Mouse (Mus musculus): Measurements from ENCODE around the gene Limch1. TPM values are rescaled to one million over a fixed set of nuclear protein-coding genes. Genes with fewer than 3 reads are reported as not detected.

The Limch1 gene
- 81.0 and 91.4 TPM in 2 replicates for polyA plus RNA-seq (2015; fragmentation: Nextera tagmentation; extraction: Ambion mirVana)

- under 1% methylated on average over 46 of the region's 50 CpGs for WGBS
- peaks cover 24% of the 10 kb centered on the region for H3K4me1 ChIP-seq (replicated peaks; ENCODE audit: control insufficient read depth, insufficient read depth, low read length)
- H3K9me3 ChIP-seq (ENCODE audit: control insufficient read depth, low read length), result no peaks in the 10 kb centered on the region
- no peaks in the 10 kb centered on the region for H3K36me3 ChIP-seq (ENCODE audit: control insufficient read depth, insufficient read depth)
- H3K9ac ChIP-seq (replicated peaks; ENCODE audit: low read depth, low read length), result peak within 1 kb of the TSS; percentile 95
- H3K4me3 ChIP-seq (replicated peaks; ENCODE audit: low read length), result peak within 1 kb of the TSS; percentile 85
- H3K4me2 ChIP-seq (ENCODE audit: low read length), result peak within 1 kb of the TSS; percentile 92
- peak within 1 kb of the TSS; percentile 82 for H3K27ac ChIP-seq (ENCODE audit: low read length)
- ATAC-seq, result peak; percentile 78
- no peaks in the 10 kb centered on the region for H3K27me3 ChIP-seq (replicated peaks; ENCODE audit: control insufficient read depth, insufficient read depth, low read length)
These were observed at the start of gene Limch1 for GRCm38 (mm10) chr5:66745390-66745995. Gene Limch1, plus strand, starts transcription at chr5:66745827.

GRCm38 (mm10) chr5:66697119-66697518, 48.5 kb upstream of the Limch1 start:
- Histone ChIP-seq H3K36me3 (ENCODE audit: control insufficient read depth, insufficient read depth) (no peaks in the 10 kb centered on the region), H3K27me3 (replicated peaks; ENCODE audit: control insufficient read depth, insufficient read depth, low read length) (no peaks in the 10 kb centered on the region), H3K27ac (ENCODE audit: low read length) (no peak overlapping the region), H3K9ac (replicated peaks; ENCODE audit: low read depth, low read length) (no peak overlapping the region), H3K4me1 (replicated peaks; ENCODE audit: control insufficient read depth, insufficient read depth, low read length) (no peaks in the 10 kb centered on the region), H3K4me3 (replicated peaks; ENCODE audit: low read length) (no peak overlapping the region), H3K4me2 (ENCODE audit: low read length) (no peak overlapping the region), H3K9me3 (ENCODE audit: control insufficient read depth, low read length) (no peaks in the 10 kb centered on the region)
- no peak for ATAC-seq

GRCm38 (mm10) chr5:66699911-66700310, 45.7 kb upstream of the Limch1 start:
- H3K4me1 ChIP-seq (replicated peaks; ENCODE audit: control insufficient read depth, insufficient read depth, low read length), result no peaks in the 10 kb centered on the region
- 77% methylated on average over 6 of the region's 6 CpGs for WGBS
- H3K36me3 ChIP-seq (ENCODE audit: control insufficient read depth, insufficient read depth), result no peaks in the 10 kb centered on the region
- H3K4me3 ChIP-seq (replicated peaks; ENCODE audit: low read length), result no peak overlapping the region
- no peak overlapping the region for H3K4me2 ChIP-seq (ENCODE audit: low read length)
- no peaks in the 10 kb centered on the region for H3K27me3 ChIP-seq (replicated peaks; ENCODE audit: control insufficient read depth, insufficient read depth, low read length)
- no peaks in the 10 kb centered on the region for H3K9me3 ChIP-seq (ENCODE audit: control insufficient read depth, low read length)
- no peak for ATAC-seq
- no peak overlapping the region for H3K27ac ChIP-seq (ENCODE audit: low read length)
- no peak overlapping the region for H3K9ac ChIP-seq (replicated peaks; ENCODE audit: low read depth, low read length)

GRCm38 (mm10) chr5:66701951-66702350, 43.7 kb upstream of the Limch1 start:
- no peak; the same call in 1 of the 2 replicates for ATAC-seq
- WGBS, result 84% methylated on average over 4 of the region's 4 CpGs
- H3K9me3 ChIP-seq (ENCODE audit: control insufficient read depth, low read length), result no peaks in the 10 kb centered on the region
- H3K4me2 ChIP-seq (ENCODE audit: low read length), result no peak overlapping the region
- H3K9ac ChIP-seq (replicated peaks; ENCODE audit: low read depth, low read length), result no peak overlapping the region
- no peaks in the 10 kb centered on the region for H3K4me1 ChIP-seq (replicated peaks; ENCODE audit: control insufficient read depth, insufficient read depth, low read length)
- H3K4me3 ChIP-seq (replicated peaks; ENCODE audit: low read length), result no peak overlapping the region
- H3K27me3 ChIP-seq (replicated peaks; ENCODE audit: control insufficient read depth, insufficient read depth, low read length), result no peaks in the 10 kb centered on the region
- no peak overlapping the region for H3K27ac ChIP-seq (ENCODE audit: low read length)
- no peaks in the 10 kb centered on the region for H3K36me3 ChIP-seq (ENCODE audit: control insufficient read depth, insufficient read depth)

DNA sequence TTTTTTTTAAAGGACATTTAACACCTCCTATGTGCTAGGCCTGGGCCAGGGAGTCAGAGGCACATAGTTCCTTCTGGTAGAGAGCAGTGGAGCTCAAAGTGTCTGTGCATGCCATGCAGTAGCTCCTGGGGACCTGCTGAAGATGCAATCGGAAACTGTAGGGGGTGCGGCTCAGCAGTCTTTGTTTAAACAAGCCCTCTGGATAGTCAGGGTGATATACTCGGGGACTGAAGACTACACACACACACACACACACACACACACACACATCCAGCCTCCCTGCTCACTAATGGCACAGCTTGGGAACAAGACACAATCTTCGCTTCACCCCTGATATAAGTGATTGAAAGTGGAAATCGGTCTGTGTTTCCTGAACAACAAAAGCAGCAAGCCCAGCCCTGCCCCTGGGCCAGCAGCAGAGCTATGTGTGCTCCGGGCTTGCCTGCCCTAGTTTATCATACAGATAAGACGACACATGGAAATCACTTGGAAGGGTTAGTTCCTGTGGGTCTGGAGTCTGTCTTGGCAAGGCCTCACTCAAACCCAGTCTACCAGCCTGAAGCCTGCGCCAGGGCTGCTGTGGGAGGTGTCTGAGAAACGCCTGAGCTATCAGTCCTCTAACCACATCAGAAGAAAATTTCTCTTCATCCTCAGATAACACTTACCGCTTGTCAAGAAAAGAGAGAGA, 42.2 kb upstream of the Limch1 start:
- Histone ChIP-seq H3K4me1 (replicated peaks; ENCODE audit: control insufficient read depth, insufficient read depth, low read length) (no peaks in the 10 kb centered on the region), H3K27ac (ENCODE audit: low read length) (no peak overlapping the region), H3K9ac (replicated peaks; ENCODE audit: low read depth, low read length) (no peak overlapping the region), H3K4me3 (replicated peaks; ENCODE audit: low read length) (no peak overlapping the region), H3K9me3 (ENCODE audit: control insufficient read depth, low read length) (no peaks in the 10 kb centered on the region), H3K36me3 (ENCODE audit: control insufficient read depth, insufficient read depth) (no peaks in the 10 kb centered on the region), H3K27me3 (replicated peaks; ENCODE audit: control insufficient read depth, insufficient read depth, low read length) (no peaks in the 10 kb centered on the region), H3K4me2 (ENCODE audit: low read length) (no peak overlapping the region)
- WGBS, result 58% methylated on average over 10 of the region's 10 CpGs
- ATAC-seq, result no peak

DNA sequence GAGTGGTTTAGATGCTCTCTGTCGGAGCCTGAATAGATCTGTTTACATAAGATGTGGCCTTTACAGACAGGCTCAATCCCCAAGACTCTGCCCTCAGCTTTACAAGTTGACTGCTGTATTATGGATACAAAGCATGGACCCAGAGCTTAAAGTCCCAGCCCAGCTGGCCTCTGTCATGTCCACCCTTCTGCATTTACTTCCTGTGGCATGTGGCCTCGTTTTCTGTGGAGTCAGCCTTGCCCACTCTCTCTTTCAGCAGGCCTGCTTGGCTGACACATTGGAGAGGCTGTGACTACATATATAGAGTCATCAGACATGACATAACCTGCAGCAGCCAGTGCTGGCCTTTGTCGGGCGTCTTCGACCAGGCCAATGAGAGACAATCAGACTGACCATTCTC, 37.8 kb upstream of the Limch1 start:
- H3K9me3 ChIP-seq (ENCODE audit: control insufficient read depth, low read length), result no peaks in the 10 kb centered on the region
- H3K4me3 ChIP-seq (replicated peaks; ENCODE audit: low read length), result no peak overlapping the region
- no peak overlapping the region for H3K4me2 ChIP-seq (ENCODE audit: low read length)
- no peak overlapping the region for H3K27ac ChIP-seq (ENCODE audit: low read length)
- no peaks in the 10 kb centered on the region for H3K4me1 ChIP-seq (replicated peaks; ENCODE audit: control insufficient read depth, insufficient read depth, low read length)
- no peak overlapping the region for H3K9ac ChIP-seq (replicated peaks; ENCODE audit: low read depth, low read length)
- H3K27me3 ChIP-seq (replicated peaks; ENCODE audit: control insufficient read depth, insufficient read depth, low read length), result no peaks in the 10 kb centered on the region
- WGBS, result 84% methylated on average over 5 of the region's 5 CpGs
- no peak for ATAC-seq
- no peaks in the 10 kb centered on the region for H3K36me3 ChIP-seq (ENCODE audit: control insufficient read depth, insufficient read depth)

GRCm38 (mm10) chr5:66710445-66711019, 35.1 kb upstream of the Limch1 start:
- H3K27ac ChIP-seq (ENCODE audit: low read length), result no peak overlapping the region
- H3K4me3 ChIP-seq (replicated peaks; ENCODE audit: low read length), result no peak overlapping the region
- peak; percentile 71; the same call in 1 of the 2 replicates for ATAC-seq
- H3K36me3 ChIP-seq (ENCODE audit: control insufficient read depth, insufficient read depth), result no peaks in the 10 kb centered on the region
- H3K9me3 ChIP-seq (ENCODE audit: control insufficient read depth, low read length), result no peaks in the 10 kb centered on the region
- no peak overlapping the region for H3K4me2 ChIP-seq (ENCODE audit: low read length)
- H3K27me3 ChIP-seq (replicated peaks; ENCODE audit: control insufficient read depth, insufficient read depth, low read length), result no peaks in the 10 kb centered on the region
- no peaks in the 10 kb centered on the region for H3K4me1 ChIP-seq (replicated peaks; ENCODE audit: control insufficient read depth, insufficient read depth, low read length)
- no peak overlapping the region for H3K9ac ChIP-seq (replicated peaks; ENCODE audit: low read depth, low read length)
- 9% methylated on average over 4 of the region's 4 CpGs for WGBS

GRCm38 (mm10) chr5:66712801-66713200, 32.8 kb upstream of the Limch1 start:
- H3K9ac ChIP-seq (replicated peaks; ENCODE audit: low read depth, low read length), result no peak overlapping the region
- no peak overlapping the region for H3K4me3 ChIP-seq (replicated peaks; ENCODE audit: low read length)
- H3K27me3 ChIP-seq (replicated peaks; ENCODE audit: control insufficient read depth, insufficient read depth, low read length), result no peaks in the 10 kb centered on the region
- no peak overlapping the region for H3K4me2 ChIP-seq (ENCODE audit: low read length)
- H3K4me1 ChIP-seq (replicated peaks; ENCODE audit: control insufficient read depth, insufficient read depth, low read length), result no peaks in the 10 kb centered on the region
- WGBS, result 73% methylated on average over 6 of the region's 6 CpGs
- no peak for ATAC-seq
- H3K27ac ChIP-seq (ENCODE audit: low read length), result no peak overlapping the region
- no peaks in the 10 kb centered on the region for H3K36me3 ChIP-seq (ENCODE audit: control insufficient read depth, insufficient read depth)
- no peaks in the 10 kb centered on the region for H3K9me3 ChIP-seq (ENCODE audit: control insufficient read depth, low read length)

DNA sequence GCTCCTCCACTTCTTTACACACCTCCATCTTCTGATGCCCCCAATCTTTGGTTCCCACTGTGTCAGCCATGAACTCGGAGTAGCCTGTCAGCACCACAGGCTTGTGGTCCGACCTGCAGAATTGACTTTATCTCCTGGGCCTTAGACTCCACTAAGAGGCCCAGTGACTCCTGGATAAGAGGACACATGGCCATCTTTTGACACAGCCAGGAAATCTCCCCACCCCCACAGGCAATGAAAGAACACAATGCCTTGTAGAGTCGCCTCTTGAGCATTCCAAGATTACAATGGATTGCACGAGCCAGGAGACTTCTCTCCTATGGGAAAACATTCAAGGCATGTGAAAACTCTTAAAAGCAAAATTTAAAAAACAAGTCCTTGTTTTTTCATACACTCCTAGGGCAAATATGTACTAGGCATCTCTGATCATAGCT, 30.1 kb upstream of the Limch1 start:
- 55% methylated on average over 4 of the region's 4 CpGs for WGBS
- no peaks in the 10 kb centered on the region for H3K9me3 ChIP-seq (ENCODE audit: control insufficient read depth, low read length)
- no peaks in the 10 kb centered on the region for H3K4me1 ChIP-seq (replicated peaks; ENCODE audit: control insufficient read depth, insufficient read depth, low read length)
- no peaks in the 10 kb centered on the region for H3K27me3 ChIP-seq (replicated peaks; ENCODE audit: control insufficient read depth, insufficient read depth, low read length)
- no peak overlapping the region for H3K4me2 ChIP-seq (ENCODE audit: low read length)
- H3K27ac ChIP-seq (ENCODE audit: low read length), result no peak overlapping the region
- no peak overlapping the region for H3K4me3 ChIP-seq (replicated peaks; ENCODE audit: low read length)
- ATAC-seq, result no peak
- H3K9ac ChIP-seq (replicated peaks; ENCODE audit: low read depth, low read length), result no peak overlapping the region
- H3K36me3 ChIP-seq (ENCODE audit: control insufficient read depth, insufficient read depth), result no peaks in the 10 kb centered on the region

Data from forebrain, embryonic 16.5 days (tissue).